Mouse (Mus musculus) hindbrain, embryonic 11.5 days (tissue): ENCODE results near the gene Gm20547. TPM values are rescaled to one million over a fixed set of nuclear protein-coding genes. Genes with fewer than 3 reads are reported as not detected.

Experiments used
- ATAC-seq: fragments of 200-750 bp; cut with Nextera tagmentation; 2 replicates; pipeline ENCODE4 v1.8.0; 2017; ENCODE audit warnings: mild to moderate bottlenecking, moderate TSS enrichment, moderate library complexity; ENCODE audit not compliant: low FRiP score
- DNase-seq: peaks from one replicate; pipeline ENCODE4 v3.0.0-alpha.2; 2015; ENCODE audit warnings: low spot score
- H3K27ac ChIP-seq: fragments of 300-500 bp; sonication (generic); 2 replicates; pipeline ENCODE4 v1.5.1; 2014; ENCODE audit warnings: mild to moderate bottlenecking, low read depth, low read length
- H3K27me3 ChIP-seq: fragments of 300-500 bp; sonication (generic); 2 replicates; pipeline ENCODE4 v1.6.1; 2014; ENCODE audit warnings: mild to moderate bottlenecking, low read length, moderate library complexity, mixed read lengths; ENCODE audit not compliant: control insufficient read depth, insufficient read depth
- H3K36me3 ChIP-seq: fragments of 300-500 bp; sonication (generic); 2 replicates; pipeline ENCODE4 v1.6.1; 2014; ENCODE audit warnings: mild to moderate bottlenecking, low read length, moderate library complexity, mixed read lengths; ENCODE audit not compliant: control insufficient read depth, insufficient read depth
- H3K4me1 ChIP-seq: fragments of 300-500 bp; sonication (generic); replicated peaks from 2 replicates; pipeline ENCODE4 v1.6.1; 2014; ENCODE audit warnings: low read length, mixed read lengths; ENCODE audit not compliant: control insufficient read depth, insufficient read depth
- H3K4me2 ChIP-seq: fragments of 300-500 bp; sonication (generic); replicated peaks from 2 replicates; pipeline ENCODE4 v1.6.1; 2014; ENCODE audit warnings: mild to moderate bottlenecking, low read depth, low read length
- H3K4me3 ChIP-seq: fragments of 300-500 bp; sonication (generic); 2 replicates; pipeline ENCODE4 v1.5.1; 2014; ENCODE audit warnings: low read depth, low read length
- H3K9ac ChIP-seq: fragments of 300-500 bp; sonication (generic); 2 replicates; pipeline ENCODE4 v1.6.1; 2014; ENCODE audit warnings: low read depth, low read length
- H3K9me3 ChIP-seq: fragments of 300-500 bp; sonication (generic); 2 replicates; pipeline ENCODE4 v1.6.1; 2016; ENCODE audit warnings: low read length; ENCODE audit not compliant: control insufficient read depth
- WGBS: fragments of 180-500 bp; shearing (Covaris S2); extraction: QIAGEN DNeasy Blood & Tissue Kit; methylation state at CpG from one replicate; pipeline ENCODE4 v1.1.7; 2014; 5-methylcytosine and 5-hydroxymethylcytosine counted together
- polyA plus RNA-seq: library from polyadenylated mRNA; unstranded; fragments of >200 nt; fragmentation: Nextera tagmentation; extraction: Ambion mirVana; gene quantifications from 2 replicates; pipeline ENCODE4 v1.2.1, GENCODE M21; 2014

The Gm20547 gene
- polyA plus RNA-seq, 1 experiment from 2014 or later = not detected

- DNase-seq = peak; percentile 56
- peak overlapping the region; percentile 89 for H3K9ac ChIP-seq
- peak overlapping the region; percentile 97 for H3K27ac ChIP-seq
- H3K9me3 ChIP-seq = no peaks in the 10 kb centered on the region
- peak overlapping the region; percentile 78 for H3K4me3 ChIP-seq
- peaks cover 9% of the 10 kb centered on the region for H3K36me3 ChIP-seq
- ATAC-seq = peak; percentile 11
- H3K4me1 ChIP-seq = peaks cover 10% of the 10 kb centered on the region
- WGBS = 1% methylated on average over 42 of the region's 45 CpGs
- H3K27me3 ChIP-seq = no peaks in the 10 kb centered on the region
- peak overlapping the region; percentile 93 for H3K4me2 ChIP-seq
Measured at GRCm38 (mm10) chr17:34899053-34899889, 17.4 kb upstream of the Gm20547 start.

- ATAC-seq = peak; percentile 15
- H3K36me3 ChIP-seq = peaks cover 9% of the 10 kb centered on the region
- 2% methylated on average over 10 of the region's 47 CpGs for WGBS
Measured at GRCm38 (mm10) chr17:34898706-34899052, 16.8 kb upstream of the Gm20547 start.

GRCm38 (mm10) chr17:34898160-34898586, 16.3 kb upstream of the Gm20547 start, which contains the start of the genes C2 and Ehmt2:
Gene C2 (minus strand): TSS chr17:34898265.
Gene Ehmt2 (plus strand): TSS chr17:34898469.
- Histone ChIP-seq H3K4me3 (peak within 1 kb of the TSS; percentile 78), H3K9me3 (no peaks in the 10 kb centered on the region), H3K4me1 (peaks cover 10% of the 10 kb centered on the region), H3K4me2 (peak within 1 kb of the TSS; percentile 93), H3K27ac (peak within 1 kb of the TSS; percentile 97), H3K36me3 (peaks cover 9% of the 10 kb centered on the region), H3K27me3 (no peaks in the 10 kb centered on the region), H3K9ac (peak within 1 kb of the TSS; percentile 89)
- 1% methylated on average over 17 of the region's 44 CpGs for WGBS
- peak; percentile 89 for DNase-seq
- peak; percentile 18 for ATAC-seq

More at GRCm38 (mm10) chr17:34898706-34899052, 16.8 kb upstream of the Gm20547 start:
- no peaks in the 10 kb centered on the region for H3K27me3 ChIP-seq
- H3K9me3 ChIP-seq = no peaks in the 10 kb centered on the region
- peak overlapping the region; percentile 89 for H3K9ac ChIP-seq
- peak overlapping the region; percentile 93 for H3K4me2 ChIP-seq
- peak overlapping the region; percentile 78 for H3K4me3 ChIP-seq
- peak; percentile 75 for DNase-seq
- peak overlapping the region; percentile 97 for H3K27ac ChIP-seq
- peaks cover 10% of the 10 kb centered on the region for H3K4me1 ChIP-seq

GRCm38 (mm10) chr17:34897373-34898159, 15.7 kb upstream of the Gm20547 start:
- WGBS = 22% methylated on average over 10 of the region's 10 CpGs
- Histone ChIP-seq H3K9me3 (no peaks in the 10 kb centered on the region), H3K36me3 (peaks cover 9% of the 10 kb centered on the region), H3K4me2 (peak overlapping the region; percentile 93), H3K27ac (peak overlapping the region; percentile 97), H3K9ac (peak overlapping the region; percentile 89), H3K27me3 (no peaks in the 10 kb centered on the region), H3K4me1 (peaks cover 10% of the 10 kb centered on the region), H3K4me3 (peak overlapping the region; percentile 78)
- no peak for DNase-seq
- no peak for ATAC-seq

- Histone ChIP-seq H3K4me3 (0 out of 2 replicates have a peak overlapping the region, but pooled peaks have one; percentile 71), H3K4me1 (peaks cover 10% of the 10 kb centered on the region), H3K9me3 (no peaks in the 10 kb centered on the region), H3K9ac (no peak overlapping the region), H3K27me3 (no peaks in the 10 kb centered on the region), H3K27ac (no peak overlapping the region), H3K4me2 (peak overlapping the region; percentile 11; the same call in 1 of the 2 replicates), H3K36me3 (peaks cover 8% of the 10 kb centered on the region)
- no peak for DNase-seq
- 88% methylated on average over 16 of the region's 17 CpGs for WGBS
- ATAC-seq = no peak
Measured at GRCm38 (mm10) chr17:34896366-34896765, 14.5 kb upstream of the Gm20547 start.

- H3K9me3 ChIP-seq = no peaks in the 10 kb centered on the region
- no peak for DNase-seq
- H3K27me3 ChIP-seq = no peaks in the 10 kb centered on the region
- H3K36me3 ChIP-seq = peaks cover 6% of the 10 kb centered on the region
- 94% methylated on average over 15 of the region's 15 CpGs for WGBS
- ATAC-seq = no peak
- H3K4me3 ChIP-seq = peak overlapping the region; percentile 71
- H3K9ac ChIP-seq = peak overlapping the region; percentile 84
- peak overlapping the region; percentile 91 for H3K4me2 ChIP-seq
- H3K27ac ChIP-seq = no peak overlapping the region
- peaks cover 10% of the 10 kb centered on the region for H3K4me1 ChIP-seq
Measured at GRCm38 (mm10) chr17:34895724-34896123, 13.9 kb upstream of the Gm20547 start.

- 9% methylated on average over 43 of the region's 51 CpGs for WGBS
- ATAC-seq (peak; percentile 21), DNase-seq (peak; percentile 53)
- H3K27me3 ChIP-seq = no peaks in the 10 kb centered on the region
- peak overlapping the region; percentile 91 for H3K4me2 ChIP-seq
- H3K36me3 ChIP-seq = peaks cover 6% of the 10 kb centered on the region
- peaks cover 10% of the 10 kb centered on the region for H3K4me1 ChIP-seq
- peak overlapping the region; percentile 84 for H3K9ac ChIP-seq
- H3K9me3 ChIP-seq = no peaks in the 10 kb centered on the region
- peak overlapping the region; percentile 87 for H3K27ac ChIP-seq
- peak overlapping the region; percentile 71 for H3K4me3 ChIP-seq
Measured at GRCm38 (mm10) chr17:34894801-34895530, 13.1 kb upstream of the Gm20547 start.

- peak; percentile 90 for ATAC-seq
- peak; percentile 98 for DNase-seq
- H3K4me3 ChIP-seq = peak overlapping the region; percentile 71
- 0% methylated on average over 18 of the region's 51 CpGs for WGBS
- peak overlapping the region; percentile 91 for H3K4me2 ChIP-seq
- peak overlapping the region; percentile 87 for H3K27ac ChIP-seq
- H3K36me3 ChIP-seq = peaks cover 6% of the 10 kb centered on the region
- no peaks in the 10 kb centered on the region for H3K9me3 ChIP-seq
- H3K4me1 ChIP-seq = peaks cover 10% of the 10 kb centered on the region
- no peaks in the 10 kb centered on the region for H3K27me3 ChIP-seq
- H3K9ac ChIP-seq = peak overlapping the region; percentile 84
Measured at GRCm38 (mm10) chr17:34894074-34894597, 12.3 kb upstream of the Gm20547 start.
